Mouse (Mus musculus): Measurements from ENCODE around the gene Phka1. TPM values are rescaled to one million over a fixed set of nuclear protein-coding genes. Genes with fewer than 3 reads are reported as not detected.

Phka1 gene
- polyA plus RNA-seq, 1 experiment: 2.2 TPM

GRCm38 (mm10) chrX:102601269-102601668 is 42.8 kb downstream of the Phka1 start:
- 49% methylated on average over 2 of the region's 2 CpGs for WGBS
- TF ChIP-seq POLR2A (IDR thresholded peaks at IDR 0.05; ENCODE audit: borderline replicate concordance, control insufficient read depth, low read depth, low read length) (no peak), CTCF (IDR thresholded peaks at IDR 0.05; ENCODE audit: control insufficient read depth, insufficient read depth, low read length) (no peak)

DNA sequence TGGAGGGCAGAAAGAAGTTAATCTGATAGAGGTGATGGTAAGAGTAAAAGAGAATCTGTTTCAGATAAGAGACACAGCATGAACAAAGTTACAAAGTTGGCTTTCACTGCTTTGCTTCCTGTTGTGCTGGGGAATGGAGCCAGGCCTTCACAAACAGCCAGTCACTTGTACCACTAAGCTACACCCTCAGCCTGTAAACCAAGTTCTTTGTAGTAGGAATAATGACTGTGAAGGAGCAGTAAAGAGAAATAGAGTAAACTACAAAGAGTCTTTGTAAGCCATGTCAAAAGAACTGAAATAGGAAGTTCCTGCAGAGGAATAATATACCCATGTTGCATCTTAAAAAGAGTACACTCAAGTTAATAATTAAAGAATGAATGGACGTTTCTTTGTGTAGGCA is 55.5 kb downstream of the Phka1 start:
- WGBS: 89% methylated on average over 1 of the region's 1 CpGs
- Histone ChIP-seq H3K4me3 (replicated peaks; ENCODE audit: control insufficient read depth, low read depth, low read length) (no peak overlapping the region), H3K4me1 (ENCODE audit: control insufficient read depth, insufficient read depth, low read length) (no peaks in the 10 kb centered on the region), H3K27ac (ENCODE audit: control insufficient read depth, insufficient read depth, low read depth, low read length, poor library complexity) (no peak overlapping the region)
- TF ChIP-seq CTCF (IDR thresholded peaks at IDR 0.05; ENCODE audit: control insufficient read depth, insufficient read depth, low read length) (no peak), POLR2A (IDR thresholded peaks at IDR 0.05; ENCODE audit: borderline replicate concordance, control insufficient read depth, low read depth, low read length) (no peak)

More at GRCm38 (mm10) chrX:102601269-102601668, 42.8 kb downstream of the Phka1 start:
- H3K4me3 ChIP-seq (replicated peaks; ENCODE audit: control insufficient read depth, low read depth, low read length): no peak overlapping the region
- H3K4me1 ChIP-seq (ENCODE audit: control insufficient read depth, insufficient read depth, low read length): no peaks in the 10 kb centered on the region
- no peak overlapping the region for H3K27ac ChIP-seq (ENCODE audit: control insufficient read depth, insufficient read depth, low read depth, low read length, poor library complexity)

GRCm38 (mm10) chrX:102571186-102571585 is 72.9 kb downstream of the Phka1 start:
- H3K27ac ChIP-seq (ENCODE audit: control insufficient read depth, insufficient read depth, low read depth, low read length, poor library complexity): no peak overlapping the region
- TF ChIP-seq CTCF (IDR thresholded peaks at IDR 0.05; ENCODE audit: control insufficient read depth, insufficient read depth, low read length): no peak
- no peaks in the 10 kb centered on the region for H3K4me1 ChIP-seq (ENCODE audit: control insufficient read depth, insufficient read depth, low read length)
- 42% methylated on average over 1 of the region's 1 CpGs for WGBS
- no peak overlapping the region for H3K4me3 ChIP-seq (replicated peaks; ENCODE audit: control insufficient read depth, low read depth, low read length)

DNA sequence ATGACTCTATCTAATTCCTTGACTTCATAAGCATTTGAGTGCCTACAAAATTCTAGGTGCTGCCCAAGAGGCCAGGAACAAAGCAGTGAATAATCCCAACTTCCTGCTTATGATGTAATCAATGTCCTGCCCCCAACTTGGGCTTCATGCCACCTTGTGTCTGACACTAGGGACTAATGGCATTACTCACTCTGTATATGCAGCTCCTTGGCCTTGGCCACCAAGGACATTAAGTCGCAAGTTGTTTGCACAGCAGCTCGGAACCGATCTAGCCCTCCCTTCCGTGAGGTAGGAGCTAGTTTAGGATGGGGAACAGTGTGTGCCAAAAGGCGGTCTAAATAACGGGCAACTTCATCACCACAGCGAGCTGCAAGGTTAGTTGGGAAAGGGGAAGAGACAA is 87.1 kb downstream of the Phka1 start:
- H3K4me3 ChIP-seq (replicated peaks; ENCODE audit: control insufficient read depth, low read depth, low read length): no peak overlapping the region
- H3K4me1 ChIP-seq (ENCODE audit: control insufficient read depth, insufficient read depth, low read length): no peaks in the 10 kb centered on the region
- H3K27ac ChIP-seq (ENCODE audit: control insufficient read depth, insufficient read depth, low read depth, low read length, poor library complexity): no peak overlapping the region
- TF ChIP-seq POLR2A (IDR thresholded peaks at IDR 0.05; ENCODE audit: borderline replicate concordance, control insufficient read depth, low read depth, low read length) (no peak), CTCF (IDR thresholded peaks at IDR 0.05; ENCODE audit: control insufficient read depth, insufficient read depth, low read length) (no peak)
- 74% methylated on average over 7 of the region's 7 CpGs for WGBS

DNA sequence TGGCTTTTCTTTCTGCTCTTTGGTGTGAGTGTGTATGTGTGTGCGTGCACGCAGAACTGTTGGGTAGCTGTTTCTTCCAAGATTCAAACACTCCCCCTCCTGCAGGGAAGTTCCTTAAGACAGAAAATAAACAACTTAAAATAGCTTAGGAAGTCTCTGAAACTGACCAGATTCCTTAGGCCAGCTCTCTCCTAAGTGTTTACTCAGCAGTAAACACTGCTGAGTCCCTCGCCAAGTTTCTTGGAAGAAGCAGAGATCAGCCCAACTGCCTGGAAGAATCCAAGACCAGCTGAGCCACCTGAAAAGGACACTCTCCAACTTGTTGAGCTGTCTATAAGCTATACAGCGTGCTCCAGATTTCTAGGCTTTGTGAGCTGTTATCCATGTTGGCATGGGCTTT is 134.8 kb downstream of the Phka1 start:
- Histone ChIP-seq H3K27ac (ENCODE audit: control insufficient read depth, insufficient read depth, low read depth, low read length, poor library complexity) (no peak overlapping the region), H3K4me3 (replicated peaks; ENCODE audit: control insufficient read depth, low read depth, low read length) (no peak overlapping the region), H3K4me1 (ENCODE audit: control insufficient read depth, insufficient read depth, low read length) (no peaks in the 10 kb centered on the region)
- WGBS: 72% methylated on average over 4 of the region's 4 CpGs
- TF ChIP-seq POLR2A (IDR thresholded peaks at IDR 0.05; ENCODE audit: borderline replicate concordance, control insufficient read depth, low read depth, low read length): no peak
- no peak for TF ChIP-seq CTCF (IDR thresholded peaks at IDR 0.05; ENCODE audit: control insufficient read depth, insufficient read depth, low read length)

DNA sequence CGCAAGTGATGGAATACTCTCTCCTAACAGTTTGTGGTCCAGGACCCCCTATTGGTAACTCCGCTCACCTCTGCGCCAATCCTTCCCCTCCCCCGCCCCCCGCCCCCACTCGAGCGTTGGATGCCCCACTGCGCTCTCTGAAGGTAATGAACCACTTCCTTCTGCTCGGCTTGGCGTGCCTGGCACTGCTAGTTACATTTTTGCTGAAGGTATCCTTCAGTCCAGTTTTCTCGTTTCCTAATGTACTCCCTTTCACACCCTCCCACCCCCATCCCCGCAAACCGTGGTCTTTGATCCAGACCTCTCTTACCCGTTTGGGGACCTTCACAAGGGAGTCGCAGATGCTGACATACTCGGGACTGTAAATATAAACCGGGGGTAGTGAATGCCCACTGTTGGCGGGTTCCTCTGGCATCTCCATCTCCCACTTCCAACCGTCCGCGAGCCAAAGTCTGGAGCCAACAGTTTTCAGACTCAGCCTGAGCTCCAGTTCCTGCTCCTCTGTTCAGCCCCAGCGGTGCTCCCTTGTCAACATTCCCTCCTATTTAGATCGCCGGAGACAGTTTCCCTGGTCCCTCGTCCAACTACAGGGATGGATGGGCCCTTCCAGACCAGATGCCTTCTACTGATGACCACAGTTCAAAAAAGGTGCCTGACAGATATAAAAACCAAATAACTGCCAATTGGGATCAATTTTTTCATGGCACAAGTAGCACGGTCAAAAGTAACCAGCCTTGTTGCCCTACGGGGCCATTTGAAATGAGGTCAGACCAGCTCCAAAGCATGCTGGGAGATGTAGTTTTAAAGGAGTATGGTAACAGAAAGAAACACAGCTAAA is 139.2 kb downstream of the Phka1 start, which contains the start of gene Hdac8:
Gene Hdac8, minus strand, starts transcription at position 716 of the 838 bp plus-strand sequence.
- Histone ChIP-seq H3K27ac (ENCODE audit: control insufficient read depth, insufficient read depth, low read depth, low read length, poor library complexity) (no peak within 1 kb of the TSS), H3K4me1 (ENCODE audit: control insufficient read depth, insufficient read depth, low read length) (no peaks in the 10 kb centered on the region), H3K4me3 (replicated peaks; ENCODE audit: control insufficient read depth, low read depth, low read length) (peak within 1 kb of the TSS; percentile 75)
- TF ChIP-seq CTCF (IDR thresholded peaks at IDR 0.05; ENCODE audit: control insufficient read depth, insufficient read depth, low read length): no peak
- no peak for TF ChIP-seq POLR2A (IDR thresholded peaks at IDR 0.05; ENCODE audit: borderline replicate concordance, control insufficient read depth, low read depth, low read length)
- WGBS: 15% methylated on average over 27 of the region's 27 CpGs

DNA sequence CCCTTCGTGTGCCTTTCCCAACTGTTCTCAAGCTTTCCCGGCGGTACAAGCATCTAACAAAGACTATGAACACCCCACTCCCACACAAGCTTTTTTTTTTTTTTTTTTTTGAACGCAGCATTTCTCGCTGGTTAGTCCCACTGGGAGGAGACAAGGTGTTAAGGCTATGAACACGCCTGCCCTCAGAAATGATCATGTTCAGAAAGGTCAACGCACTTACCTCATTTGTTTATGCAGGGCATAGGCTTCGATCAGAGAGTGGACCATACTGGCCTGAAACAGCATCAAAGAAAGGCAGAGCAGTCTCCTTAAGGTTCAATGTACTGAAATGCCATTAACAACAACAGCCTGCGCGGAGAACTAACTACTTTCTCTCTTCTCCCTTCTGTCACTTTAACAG is 139.9 kb downstream of the Phka1 start:
- no peak overlapping the region for H3K27ac ChIP-seq (ENCODE audit: control insufficient read depth, insufficient read depth, low read depth, low read length, poor library complexity)

GRCm38 (mm10) chrX:102493992-102494730 is 149.9 kb downstream of the Phka1 start:
- TF ChIP-seq POLR2A (IDR thresholded peaks at IDR 0.05; ENCODE audit: borderline replicate concordance, control insufficient read depth, low read depth, low read length) (no peak), CTCF (IDR thresholded peaks at IDR 0.05; ENCODE audit: control insufficient read depth, insufficient read depth, low read length) (no peak)
- Histone ChIP-seq H3K4me1 (ENCODE audit: control insufficient read depth, insufficient read depth, low read length) (no peaks in the 10 kb centered on the region), H3K4me3 (replicated peaks; ENCODE audit: control insufficient read depth, low read depth, low read length) (no peak overlapping the region), H3K27ac (ENCODE audit: control insufficient read depth, insufficient read depth, low read depth, low read length, poor library complexity) (no peak overlapping the region)
- 58% methylated on average over 6 of the region's 6 CpGs for WGBS

More for the DNA sequence above, 139.9 kb downstream of the Phka1 start:
- Histone ChIP-seq H3K4me3 (replicated peaks; ENCODE audit: control insufficient read depth, low read depth, low read length) (peak overlapping the region; percentile 75), H3K4me1 (ENCODE audit: control insufficient read depth, insufficient read depth, low read length) (no peaks in the 10 kb centered on the region)
- no peak for TF ChIP-seq CTCF (IDR thresholded peaks at IDR 0.05; ENCODE audit: control insufficient read depth, insufficient read depth, low read length)
- TF ChIP-seq POLR2A (IDR thresholded peaks at IDR 0.05; ENCODE audit: borderline replicate concordance, control insufficient read depth, low read depth, low read length): no peak
- 32% methylated on average over 10 of the region's 10 CpGs for WGBS
